Mouse (Mus musculus) G1E-ER4 (cell line): ENCODE data around the gene Olfr780. TPM values are rescaled to one million over a fixed set of nuclear protein-coding genes. Genes with fewer than 3 reads are reported as not detected.

Experiments used
- GATA1 ChIP-seq: IDR thresholded peaks from one replicate; pipeline ENCODE4 v1.8.0; 2012; ENCODE audit warnings: low read length, inconsistent platforms
- polyA plus RNA-seq: library from polyadenylated mRNA; stranded (reverse); fragments of >175 nt; gene quantifications from 2 replicates; pipeline ENCODE4 v1.2.3, GENCODE M21; 2012

Olfr780 gene
- not detected in 2 replicates for polyA plus RNA-seq

GRCm38 (mm10) chr10:129317817-129318216 lies at the start of gene Olfr780:
Gene Olfr780 (plus strand): TSS chr10:129318117.
- TF ChIP-seq GATA1, result no peak

GRCm38 (mm10) chr10:129271081-129271535 lies 46.8 kb upstream of the Olfr780 start, which contains the start of gene Olfr777:
Gene Olfr777 (minus strand): TSS chr10:129271485.
- no peak for TF ChIP-seq GATA1

DNA sequence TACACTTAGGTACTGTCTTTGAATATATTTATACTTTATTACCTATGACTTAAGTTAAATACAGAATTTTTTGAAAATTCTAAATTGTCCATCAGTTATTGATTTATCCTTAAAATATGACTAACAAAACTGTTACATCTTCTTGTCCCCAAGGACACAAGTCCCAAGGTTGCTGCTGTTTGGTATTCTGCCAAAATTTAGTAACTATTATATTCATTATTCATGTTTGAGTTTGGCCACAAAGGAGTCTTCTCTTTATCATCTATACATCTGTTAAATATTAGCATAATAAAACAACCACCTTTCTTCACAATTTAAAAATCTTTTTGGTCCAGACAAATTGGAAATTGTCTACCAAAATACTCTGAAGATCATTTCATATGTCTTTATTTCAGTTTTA lies 10.6 kb downstream of the Olfr780 start, which contains the start of gene Olfr781:
Gene Olfr781 (plus strand): TSS at position 301 of the 400 bp plus-strand sequence.
- TF ChIP-seq GATA1, result no peak

DNA sequence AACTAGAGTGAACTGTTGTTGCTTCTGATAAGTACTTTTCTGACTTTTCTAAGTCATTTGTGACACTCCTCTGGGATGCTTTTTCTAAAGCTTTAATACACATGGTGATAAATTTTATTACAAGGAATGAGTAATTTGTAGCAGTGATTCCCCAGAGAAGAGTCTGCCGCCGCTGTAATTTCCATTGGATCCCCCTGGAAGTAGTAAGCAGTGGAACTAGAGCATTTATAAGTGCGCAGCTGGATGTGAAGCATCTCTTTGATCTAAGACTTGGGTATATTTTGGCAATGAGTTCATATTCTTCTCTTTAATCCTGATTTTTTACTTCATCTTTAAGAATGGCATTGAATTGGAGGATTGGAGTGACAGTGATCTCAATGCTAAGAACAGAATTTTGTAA lies 30.6 kb downstream of the Olfr780 start, which contains the start of gene Olfr782:
Gene Olfr782 (plus strand): TSS at position 301 of the 400 bp plus-strand sequence.
- TF ChIP-seq GATA1, result no peak

DNA sequence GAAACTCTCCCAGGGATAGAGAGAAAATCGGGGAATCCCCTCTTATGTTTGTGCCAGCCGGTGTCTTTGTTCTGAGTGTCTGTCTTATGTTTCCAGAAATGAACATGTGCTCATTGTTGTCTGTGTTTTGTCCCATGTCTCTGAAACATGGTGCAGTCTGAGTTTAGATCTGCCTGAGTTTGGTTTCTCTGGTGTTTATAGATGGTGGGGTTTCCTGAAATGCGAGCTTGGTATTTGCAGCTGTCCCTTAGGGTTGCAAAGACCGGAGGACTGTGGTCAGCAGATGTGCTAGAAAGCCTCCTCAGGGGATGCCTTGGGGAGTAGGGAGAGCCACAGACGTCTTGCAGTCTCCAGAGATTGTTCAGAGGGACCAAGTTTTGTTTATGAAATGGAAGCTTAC lies 39.4 kb downstream of the Olfr780 start:
- no peak for TF ChIP-seq GATA1

Other genes starting within 250 kb of the Olfr780 start
- gene Olfr766-ps1, start 249.1 kb upstream of the Olfr780 start, polyA plus RNA-seq, result not detected in 2 replicates
- gene Olfr767, start 235.2 kb upstream of the Olfr780 start, polyA plus RNA-seq, result not detected in 2 replicates
- not detected in 2 replicates for gene Olfr768, start 218.7 kb upstream of the Olfr780 start, polyA plus RNA-seq
- not detected in 2 replicates for gene Olfr769, start 200.3 kb upstream of the Olfr780 start, polyA plus RNA-seq
- gene Olfr770, start 179.1 kb upstream of the Olfr780 start, polyA plus RNA-seq, result not detected in 2 replicates
- gene Olfr771, start 153.4 kb upstream of the Olfr780 start, polyA plus RNA-seq, result not detected in 2 replicates
- gene Olfr772, start 140.2 kb upstream of the Olfr780 start, polyA plus RNA-seq, result not detected in 2 replicates
- not detected in 2 replicates for gene Olfr773, start 130.7 kb upstream of the Olfr780 start, polyA plus RNA-seq
- gene Olfr774, start 81.9 kb upstream of the Olfr780 start, polyA plus RNA-seq, result not detected in 2 replicates
- gene Olfr775, start 69.7 kb upstream of the Olfr780 start, polyA plus RNA-seq, result not detected in 2 replicates
- not detected in 2 replicates for gene Olfr776, start 59.0 kb upstream of the Olfr780 start, polyA plus RNA-seq
- not detected in 2 replicates for gene Olfr777, start 46.6 kb upstream of the Olfr780 start, polyA plus RNA-seq
- gene Olfr781, start 10.7 kb downstream of the Olfr780 start, polyA plus RNA-seq, result not detected in 2 replicates
- not detected in 2 replicates for gene Olfr782, start 30.7 kb downstream of the Olfr780 start, polyA plus RNA-seq
- not detected in 2 replicates for gene Olfr784, start 66.0 kb downstream of the Olfr780 start, polyA plus RNA-seq
- gene Olfr785, start 87.3 kb downstream of the Olfr780 start, polyA plus RNA-seq, result not detected in 2 replicates
- not detected in 2 replicates for gene Olfr786, start 109.2 kb downstream of the Olfr780 start, polyA plus RNA-seq
- not detected in 2 replicates for gene Olfr787, start 143.7 kb downstream of the Olfr780 start, polyA plus RNA-seq
- not detected in 2 replicates for gene Olfr788, start 152.9 kb downstream of the Olfr780 start, polyA plus RNA-seq
- not detected in 2 replicates for gene Olfr789, start 166.6 kb downstream of the Olfr780 start, polyA plus RNA-seq
- gene Olfr790, start 180.4 kb downstream of the Olfr780 start, polyA plus RNA-seq, result not detected in 2 replicates
- gene Olfr791, start 203.7 kb downstream of the Olfr780 start, polyA plus RNA-seq, result not detected in 2 replicates
- not detected in 2 replicates for gene Olfr792, start 221.0 kb downstream of the Olfr780 start, polyA plus RNA-seq
- gene Olfr794, start 249.5 kb downstream of the Olfr780 start, polyA plus RNA-seq, result not detected in 2 replicates